Mouse (Mus musculus): ENCODE data around the gene Psme2b. TPM values are rescaled to one million over a fixed set of nuclear protein-coding genes. Genes with fewer than 3 reads are reported as not detected.
"Not testable (repeated sequence)": the region's sequence is repeated elsewhere in the genome, so short reads cannot be mapped to it uniquely, and the experiment has no call there.

Gene Psme2b
- 6.3 and 13.7 TPM in 2 replicates for total RNA-seq (2015; ENCODE audit: low replicate concordance)
- total RNA-seq (2017; ENCODE audit: low replicate concordance) = 0.90 and 2.6 TPM in 2 replicates

DNA sequence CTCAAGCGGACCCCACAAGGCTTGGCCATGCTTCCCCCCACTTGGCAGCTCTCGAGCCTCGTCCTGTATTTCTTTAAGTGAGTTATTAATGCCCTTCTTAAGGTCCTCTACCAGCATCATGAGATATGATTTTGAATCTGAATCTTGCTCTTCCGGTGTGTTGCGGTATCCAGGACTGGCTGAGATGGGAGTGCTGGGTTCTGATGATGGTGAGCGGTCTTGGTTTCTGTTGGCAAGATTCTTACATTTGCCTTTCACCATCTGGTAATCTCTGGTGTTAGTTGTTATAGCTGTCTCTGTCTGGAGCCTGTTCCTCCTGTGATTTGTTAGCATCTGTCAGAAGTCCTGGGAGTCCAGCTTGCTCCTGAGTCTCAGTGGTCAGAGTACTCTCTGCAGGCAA is at the start of gene Psme2b:
Psme2b (minus strand) TSS at position 101 of the 400 bp plus-strand sequence.
- not testable (repeated sequence) for ATAC-seq (replicated peaks; ENCODE audit: low FRiP score, poor library complexity, severe bottlenecking)

DNA sequence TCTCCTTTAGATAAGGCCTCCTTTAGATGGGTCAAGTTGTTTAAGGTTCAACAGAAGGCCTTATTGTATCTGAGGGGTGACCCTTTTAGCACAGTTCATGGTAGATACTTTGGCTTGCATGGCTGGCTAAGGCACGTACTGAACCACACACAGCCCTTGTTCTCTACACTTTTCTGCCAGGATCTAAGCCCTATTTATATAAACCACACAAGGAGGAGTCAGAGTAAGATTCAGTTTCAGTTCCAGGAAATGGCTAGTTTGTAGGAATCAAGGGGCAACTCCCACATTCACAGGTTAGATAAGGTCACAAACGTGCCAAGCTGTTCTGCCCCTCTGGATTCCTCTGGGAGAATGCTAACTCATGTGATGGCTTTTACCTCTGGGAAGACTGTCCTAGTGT is 48.0 kb upstream of the Psme2b start, which contains the start of gene Tgtp1:
Tgtp1 (minus strand) TSS at position 155 of the 400 bp plus-strand sequence.
- ATAC-seq (replicated peaks; ENCODE audit: low FRiP score, poor library complexity, severe bottlenecking) = not testable (repeated sequence)

GRCm38 (mm10) chr11:48993296-48993695 is 47.3 kb upstream of the Psme2b start:
- not testable (repeated sequence) for ATAC-seq (replicated peaks; ENCODE audit: low FRiP score, poor library complexity, severe bottlenecking)

GRCm38 (mm10) chr11:48991740-48992520 is 45.9 kb upstream of the Psme2b start, which contains the start of gene Gm12185:
TSS of gene Gm12185 (minus strand) at chr11:48992226.
- ATAC-seq (replicated peaks; ENCODE audit: low FRiP score, poor library complexity, severe bottlenecking) = peak; percentile 80

GRCm38 (mm10) chr11:48989981-48990380 is 44.0 kb upstream of the Psme2b start:
- peak; percentile 55; the same call in 1 of the 2 replicates for ATAC-seq (replicated peaks; ENCODE audit: low FRiP score, poor library complexity, severe bottlenecking)

GRCm38 (mm10) chr11:48988219-48988618 is 42.2 kb upstream of the Psme2b start:
- not testable (repeated sequence) for ATAC-seq (replicated peaks; ENCODE audit: low FRiP score, poor library complexity, severe bottlenecking)

GRCm38 (mm10) chr11:48982848-48983247 is 36.9 kb upstream of the Psme2b start:
- not testable (repeated sequence) for ATAC-seq (replicated peaks; ENCODE audit: low FRiP score, poor library complexity, severe bottlenecking)

- ATAC-seq (replicated peaks; ENCODE audit: low FRiP score, poor library complexity, severe bottlenecking) = not testable (repeated sequence)
These were observed 34.1 kb upstream of the Psme2b start for GRCm38 (mm10) chr11:48980052-48980451.

DNA sequence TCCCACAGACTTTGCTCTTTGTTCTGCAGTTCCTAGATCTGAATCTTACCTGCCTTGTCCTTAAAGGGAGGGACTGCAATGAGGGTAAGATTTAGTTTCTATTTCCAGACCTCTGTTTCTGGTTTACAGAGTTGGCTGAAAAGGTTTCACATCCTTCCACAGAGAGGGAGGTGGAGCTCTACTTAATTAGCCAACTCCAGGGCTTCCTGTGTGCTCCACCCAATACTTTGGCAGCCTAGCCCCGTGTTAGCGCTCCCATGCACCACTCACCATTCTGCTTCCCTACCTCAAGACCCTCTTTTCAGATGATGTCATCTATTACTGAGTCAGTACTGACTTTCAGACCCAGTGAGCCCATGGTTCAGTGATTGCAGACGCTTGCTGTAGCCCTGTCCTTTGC is 33.3 kb upstream of the Psme2b start, which contains the start of gene 9930111J21Rik1:
9930111J21Rik1 (minus strand) TSS at position 148 of the 400 bp plus-strand sequence.
- ATAC-seq (replicated peaks; ENCODE audit: low FRiP score, poor library complexity, severe bottlenecking) = peak; percentile 56; the same call in 1 of the 2 replicates

GRCm38 (mm10) chr11:48978240-48978939 is 32.4 kb upstream of the Psme2b start, which contains the start of gene Olfr56:
TSS of gene Olfr56 (plus strand) at chr11:48978889.
- peak; percentile 31; the same call in 1 of the 2 replicates for ATAC-seq (replicated peaks; ENCODE audit: low FRiP score, poor library complexity, severe bottlenecking)

GRCm38 (mm10) chr11:48974686-48975085 is 28.7 kb upstream of the Psme2b start:
- ATAC-seq (replicated peaks; ENCODE audit: low FRiP score, poor library complexity, severe bottlenecking) = not testable (repeated sequence)

- ATAC-seq (replicated peaks; ENCODE audit: low FRiP score, poor library complexity, severe bottlenecking) = not testable (repeated sequence)
These were observed 6.7 kb downstream of the Psme2b start for GRCm38 (mm10) chr11:48939286-48939685.

DNA sequence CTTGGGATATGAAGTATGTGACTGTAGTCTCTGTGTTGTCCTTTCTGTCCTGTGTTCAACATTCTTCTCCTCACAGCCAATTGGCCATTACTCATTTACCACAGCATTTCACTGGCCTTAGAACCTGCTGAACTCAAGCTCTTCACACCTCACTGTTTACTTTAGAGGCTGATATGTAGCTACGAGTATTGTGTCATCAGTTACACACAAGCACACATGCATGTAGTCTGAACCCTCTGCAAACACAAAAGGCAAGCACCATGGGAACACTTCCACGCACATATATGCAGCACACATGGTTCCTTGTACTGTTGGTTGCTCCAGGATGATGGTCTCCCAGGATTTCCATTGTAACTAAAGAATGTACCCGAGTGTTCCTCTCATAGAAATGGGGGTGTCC is 10.7 kb downstream of the Psme2b start:
- not testable (repeated sequence) for ATAC-seq (replicated peaks; ENCODE audit: low FRiP score, poor library complexity, severe bottlenecking)

DNA sequence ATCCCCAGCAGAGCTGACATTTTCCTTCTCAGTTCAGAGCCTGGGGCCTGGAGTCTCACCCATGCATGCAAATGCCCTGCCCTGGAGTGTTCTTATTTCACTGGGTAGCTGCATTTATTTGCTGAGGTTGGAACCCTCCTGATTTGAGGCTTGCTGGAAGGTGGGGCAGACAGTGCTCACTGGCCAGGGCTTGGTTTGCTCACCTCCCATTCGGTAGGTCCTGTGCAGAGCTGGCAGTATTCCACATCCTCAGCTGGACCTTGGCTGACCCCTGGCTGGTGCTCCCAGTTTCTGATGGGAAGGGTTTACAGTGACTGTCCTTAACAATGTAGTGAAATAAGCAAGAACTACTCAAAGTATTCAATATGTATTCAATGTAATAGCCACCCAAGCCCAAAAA is 12.1 kb downstream of the Psme2b start:
- not testable (repeated sequence) for ATAC-seq (replicated peaks; ENCODE audit: low FRiP score, poor library complexity, severe bottlenecking)

DNA sequence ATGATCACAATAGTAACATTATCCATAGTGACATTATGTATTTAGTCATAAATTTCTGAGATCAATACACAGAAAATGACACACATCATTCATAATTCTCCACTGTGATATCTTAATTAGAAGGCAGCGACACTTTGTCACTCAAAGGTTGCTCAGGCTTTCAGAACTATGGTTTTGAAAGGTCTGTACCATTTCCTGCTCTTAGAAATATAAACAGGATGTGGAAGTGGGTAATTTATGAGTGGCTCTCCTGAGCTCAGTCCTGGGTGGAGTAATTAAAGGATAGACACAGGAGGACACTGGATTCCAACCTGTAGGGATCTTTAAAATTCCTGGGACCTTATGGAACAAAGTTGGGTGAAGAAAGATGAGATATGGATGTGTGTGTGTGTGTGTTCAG is 12.6 kb downstream of the Psme2b start:
- ATAC-seq (replicated peaks; ENCODE audit: low FRiP score, poor library complexity, severe bottlenecking) = not testable (repeated sequence)

GRCm38 (mm10) chr11:48928068-48928467 is 17.9 kb downstream of the Psme2b start:
- ATAC-seq (replicated peaks; ENCODE audit: low FRiP score, poor library complexity, severe bottlenecking) = not testable (repeated sequence)

DNA sequence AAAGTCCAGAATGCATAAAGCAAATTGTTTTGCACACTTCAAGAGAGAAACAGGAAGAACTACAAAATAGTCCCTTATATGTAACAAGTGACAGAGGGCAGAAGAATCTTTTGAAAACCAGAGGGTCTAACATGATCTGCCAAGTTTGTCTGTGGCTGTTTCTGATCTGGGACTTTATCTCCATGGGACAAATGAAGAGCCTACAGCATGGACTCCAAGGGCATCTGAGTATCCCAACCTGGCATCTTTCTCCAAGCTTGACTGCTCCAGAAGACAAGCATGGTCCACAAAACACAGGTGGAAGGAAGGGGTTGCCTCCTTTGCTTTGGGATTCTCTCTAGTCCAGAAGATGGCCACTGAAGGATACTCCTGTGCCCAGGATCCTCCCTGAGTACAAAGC is 19.6 kb downstream of the Psme2b start:
- peak; percentile 82 for ATAC-seq (replicated peaks; ENCODE audit: low FRiP score, poor library complexity, severe bottlenecking)

DNA sequence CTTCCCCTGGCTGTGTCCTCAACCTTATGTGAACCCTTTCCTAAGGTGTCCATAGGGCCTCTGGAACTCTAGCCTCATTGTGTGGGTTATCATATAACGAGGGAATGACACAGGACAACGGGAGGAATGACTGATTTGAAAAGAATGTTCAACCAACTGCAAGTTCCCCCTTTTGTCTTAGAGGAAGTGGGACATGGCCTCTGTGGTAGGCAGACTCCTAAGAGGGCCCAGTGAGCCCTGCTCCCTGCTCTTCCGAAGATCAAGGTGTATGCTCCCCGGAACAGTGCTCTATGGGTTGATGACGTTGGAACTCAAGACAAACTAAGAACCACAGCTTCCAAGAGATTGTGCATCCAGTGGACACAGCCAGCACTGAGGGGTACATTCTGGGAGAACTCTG is 22.2 kb downstream of the Psme2b start:
- ATAC-seq (replicated peaks; ENCODE audit: low FRiP score, poor library complexity, severe bottlenecking) = not testable (repeated sequence)

DNA sequence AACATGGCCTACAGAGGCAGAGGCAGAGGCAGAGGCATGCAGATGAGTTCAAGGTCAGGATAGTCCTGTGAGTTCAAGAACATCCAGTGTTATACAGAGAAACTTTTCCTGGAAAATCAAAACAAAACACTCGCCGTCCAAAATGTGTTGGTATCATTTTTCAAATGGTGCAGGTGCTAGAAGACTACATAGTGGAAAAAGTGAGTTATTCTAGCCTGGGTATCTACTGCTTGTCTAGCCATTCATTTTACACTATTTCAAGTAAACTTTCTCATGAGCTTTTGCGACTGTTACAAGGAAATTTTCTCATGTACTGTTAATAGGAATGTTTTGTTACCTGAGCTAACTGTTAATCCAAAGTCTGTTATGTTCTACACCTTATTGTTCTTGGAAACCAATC is 27.6 kb downstream of the Psme2b start:
- no peak for ATAC-seq (replicated peaks; ENCODE audit: low FRiP score, poor library complexity, severe bottlenecking)

- no peak for ATAC-seq (replicated peaks; ENCODE audit: low FRiP score, poor library complexity, severe bottlenecking)
These were observed 32.4 kb downstream of the Psme2b start for GRCm38 (mm10) chr11:48913611-48914010.

Measured in erythroid progenitor cell, adult 5-6 weeks (primary cell).